Mouse (Mus musculus) megakaryocyte-erythroid progenitor cell, adult 5 weeks (primary cell): ENCODE measurements around the gene Rhod. TPM values are rescaled to one million over a fixed set of nuclear protein-coding genes. Genes with fewer than 3 reads are reported as not detected.

Experiments
- polyA plus RNA-seq: library from polyadenylated mRNA; stranded (reverse); fragments of >175 nt; gene quantifications from 2 replicates; pipeline ENCODE4 v1.2.3, GENCODE M21; 2012

Rhod gene
- 0.15 and 0.37 TPM in 2 replicates for polyA plus RNA-seq

DNA sequence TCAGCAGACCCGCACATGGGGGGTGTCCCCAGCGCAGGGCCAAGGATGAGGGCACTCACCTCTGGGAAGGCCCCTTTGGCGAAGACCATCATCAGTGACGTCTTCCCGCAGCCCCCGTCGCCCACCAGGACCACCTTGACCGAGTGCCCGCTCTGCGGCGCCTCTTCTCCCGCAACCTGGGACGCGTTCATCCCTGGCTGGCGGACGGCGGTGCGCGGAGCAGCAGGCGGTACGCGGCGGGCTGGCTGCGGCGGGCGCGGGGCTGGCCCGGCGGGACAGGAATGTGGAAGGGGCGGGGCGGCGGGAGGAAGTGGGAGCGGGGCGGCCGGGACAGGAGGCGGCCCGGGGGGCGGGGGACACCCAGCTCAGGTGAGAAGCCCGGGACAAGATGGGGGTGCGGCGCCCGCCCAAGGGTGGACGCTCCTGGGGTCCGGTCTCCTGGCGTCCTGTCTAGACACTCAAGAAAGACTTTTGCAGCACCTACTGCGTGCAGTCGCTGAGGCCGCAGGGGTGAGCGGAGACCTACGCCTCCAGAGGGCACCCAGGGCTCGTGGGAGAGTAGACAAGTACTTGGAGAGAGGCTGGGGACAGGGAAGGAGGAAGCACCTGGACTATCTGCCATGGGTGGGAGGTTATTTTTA lies at the start of gene Rhod:
Gene Rhod (minus strand): TSS at position 272 of the 641 bp plus-strand sequence.

GRCm38 (mm10) chr19:4477345-4478189 lies 38.3 kb upstream of the Rhod start, which contains the start of gene Syt12:
Syt12 (minus strand) TSS chr19:4477447.

DNA sequence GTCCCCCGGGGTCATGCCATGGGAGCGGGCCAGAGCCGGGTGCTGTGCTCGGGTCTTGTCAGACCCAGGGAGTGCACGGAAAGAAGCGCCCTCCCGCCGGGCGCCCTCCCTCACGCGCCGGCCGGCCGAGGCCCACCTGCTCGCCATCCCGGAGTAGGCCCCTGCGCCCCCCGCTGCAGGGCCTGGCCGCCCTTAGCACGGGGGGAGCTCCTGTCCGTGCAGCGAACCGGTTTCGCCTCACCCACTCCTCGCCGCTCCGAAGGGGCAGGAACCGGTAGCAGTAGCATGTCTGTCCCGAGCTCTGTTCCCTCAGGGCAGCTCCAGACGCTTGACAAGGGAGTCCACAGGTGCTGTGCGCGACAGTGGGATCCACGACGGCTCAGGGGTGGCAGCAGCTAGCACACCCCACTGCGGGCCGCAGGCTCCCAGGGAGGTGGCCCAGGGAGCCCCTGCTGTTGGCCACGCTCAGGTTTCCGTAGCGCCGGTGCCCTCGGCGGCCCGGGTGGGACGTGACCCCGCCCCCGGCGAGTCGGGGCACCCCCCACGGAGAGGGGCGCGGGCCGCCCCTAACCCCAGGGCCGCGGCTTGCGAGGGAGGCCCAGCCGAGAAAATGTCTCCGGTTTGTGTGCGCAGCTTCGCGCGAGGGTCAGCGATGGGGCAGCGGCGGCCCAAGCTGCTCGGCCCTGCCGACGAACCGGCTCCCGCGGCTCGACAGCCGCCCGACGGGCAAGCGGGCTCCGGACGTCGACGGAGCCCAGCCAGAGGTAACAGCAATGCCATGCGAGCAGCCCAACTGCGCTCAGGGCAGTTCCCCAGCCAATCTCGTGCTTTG lies 41.2 kb downstream of the Rhod start, which contains the start of gene Kdm2a:
Gene Kdm2a (minus strand): TSS at position 488 of the 832 bp plus-strand sequence.

Other genes with a start within 250 kb of the Rhod start
- 58.6 and 71.5 TPM in 2 replicates for gene Tbc1d10c, start 248.1 kb downstream of the Rhod start, polyA plus RNA-seq
- gene Ppp1ca, start 247.4 kb downstream of the Rhod start, polyA plus RNA-seq: 614 and 638 TPM in 2 replicates
- 27.8 and 31.6 TPM in 2 replicates for gene Rad9a, start 237.8 kb downstream of the Rhod start, polyA plus RNA-seq
- gene Clcf1, start 225.2 kb downstream of the Rhod start, polyA plus RNA-seq: 12.5 and 17.5 TPM in 2 replicates
- gene AC109138.7, start 225.1 kb downstream of the Rhod start, polyA plus RNA-seq: 33.8 and 36.5 TPM in 2 replicates
- gene Pold4, start 207.5 kb downstream of the Rhod start, polyA plus RNA-seq: 38.1 and 42.7 TPM in 2 replicates
- 30.3 and 41.9 TPM in 2 replicates for gene Ssh3, start 170.3 kb downstream of the Rhod start, polyA plus RNA-seq
- gene Ankrd13d, start 156.3 kb downstream of the Rhod start, polyA plus RNA-seq: 10.8 and 11.6 TPM in 2 replicates
- gene Grk2, start 133.2 kb downstream of the Rhod start, polyA plus RNA-seq: 941 and 1,009 TPM in 2 replicates
- gene Kdm2a, start 41.1 kb downstream of the Rhod start, polyA plus RNA-seq: 50.0 and 66.2 TPM in 2 replicates
- gene Syt12, start 38.0 kb upstream of the Rhod start, polyA plus RNA-seq: 0.19 TPM in 1 of 2 replicates, not detected in the other
- gene 2010003K11Rik, start 59.2 kb upstream of the Rhod start, polyA plus RNA-seq: not detected in 2 replicates
- 4.9 and 5.5 TPM in 2 replicates for gene Pcx, start 71.0 kb upstream of the Rhod start, polyA plus RNA-seq
- gene Lrfn4, start 176.2 kb upstream of the Rhod start, polyA plus RNA-seq: 19.3 and 29.2 TPM in 2 replicates
- 47.6 and 55.8 TPM in 2 replicates for gene Rce1, start 186.2 kb upstream of the Rhod start, polyA plus RNA-seq